ENCODE assay signal across 8 mouse cellular contexts in genomic region chr8:95142075-95142831, GRCm38 (mm10).
DNase-seq lines count a peak whose midpoint lies in the region; ATAC-seq and TF ChIP-seq lines count a peak whose summit lies in the region.

No protein-coding gene starts in this region.

- H3K27me3 ChIP-seq in embryonic facial prominence, embryonic 13.5 days: peaks cover 12% of the 10 kb centered on the region
- peaks cover 23% of the 10 kb centered on the region for H3K27me3 ChIP-seq in heart, embryonic 10.5 days (ENCODE audit: insufficient read depth, poor library complexity, severe bottlenecking)
- H3K27me3 ChIP-seq in kidney, embryonic 14.5 days (ENCODE audit: control insufficient read depth, insufficient read depth, low read length): no peaks in the 10 kb centered on the region
- peaks cover under 1% of the 10 kb centered on the region; the same call in 1 of the 2 replicates for H3K27me3 ChIP-seq in limb, embryonic 14.5 days (ENCODE audit: control insufficient read depth, insufficient read depth, low read length)
- 0 out of 2 replicates have a peak, but pooled peaks cover 16% of the 10 kb centered on the region for H3K27me3 ChIP-seq in midbrain, embryonic 15.5 days (replicated peaks)
- no peaks in the 10 kb centered on the region for H3K27me3 ChIP-seq in splenic B cell, adult 2 months (ENCODE audit: control insufficient read depth, insufficient read depth, low read length, poor library complexity, severe bottlenecking)

- H3K4me1 ChIP-seq in embryonic facial prominence, embryonic 13.5 days: peaks cover 44% of the 10 kb centered on the region
- peaks cover 72% of the 10 kb centered on the region for H3K4me1 ChIP-seq in heart, embryonic 10.5 days
- H3K4me1 ChIP-seq in kidney, embryonic 14.5 days (ENCODE audit: control insufficient read depth, insufficient read depth, low read length): peaks cover 43% of the 10 kb centered on the region
- H3K4me1 ChIP-seq in limb, embryonic 14.5 days (ENCODE audit: control insufficient read depth, insufficient read depth, low read length): peaks cover 30% of the 10 kb centered on the region
- peaks cover 46% of the 10 kb centered on the region for H3K4me1 ChIP-seq in midbrain, embryonic 15.5 days

- no peaks in the 10 kb centered on the region for H3K36me3 ChIP-seq in embryonic facial prominence, embryonic 13.5 days
- no peaks in the 10 kb centered on the region; the same call in 1 of the 2 replicates for H3K36me3 ChIP-seq in heart, embryonic 10.5 days
- no peaks in the 10 kb centered on the region for H3K36me3 ChIP-seq in kidney, embryonic 14.5 days (ENCODE audit: control insufficient read depth, insufficient read depth, low read length)
- H3K36me3 ChIP-seq in limb, embryonic 14.5 days (ENCODE audit: control insufficient read depth, insufficient read depth, low read length): no peaks in the 10 kb centered on the region
- H3K36me3 ChIP-seq in midbrain, embryonic 15.5 days (replicated peaks): no peaks in the 10 kb centered on the region
- no peaks in the 10 kb centered on the region for H3K36me3 ChIP-seq in splenic B cell, adult 2 months (ENCODE audit: control insufficient read depth, insufficient read depth, low read length, poor library complexity, severe bottlenecking)

- H3K9ac ChIP-seq in embryonic facial prominence, embryonic 13.5 days: peak overlapping the region; percentile 87
- H3K9ac ChIP-seq in kidney, embryonic 14.5 days (ENCODE audit: low read depth, low read length): peak overlapping the region; percentile 79
- peak overlapping the region; percentile 83 for H3K9ac ChIP-seq in limb, embryonic 14.5 days (ENCODE audit: low read depth, low read length, severe bottlenecking)
- H3K9ac ChIP-seq in midbrain, embryonic 15.5 days: peak overlapping the region; percentile 91

- H3K4me2 ChIP-seq in embryonic facial prominence, embryonic 13.5 days: peak overlapping the region; percentile 96
- peak overlapping the region; percentile 97 for H3K4me2 ChIP-seq in kidney, embryonic 14.5 days (replicated peaks; ENCODE audit: low read depth, low read length)
- peak overlapping the region; percentile 95 for H3K4me2 ChIP-seq in limb, embryonic 14.5 days (replicated peaks; ENCODE audit: low read depth, low read length, severe bottlenecking)
- peak overlapping the region; percentile 95 for H3K4me2 ChIP-seq in midbrain, embryonic 15.5 days

- ATAC-seq in embryonic facial prominence, embryonic 13.5 days (ENCODE audit: insufficient number of reproducible peaks, insufficient read depth, low FRiP score, low TSS enrichment, low read depth): peak; percentile 40; the same call in 1 of the 2 replicates
- ATAC-seq in kidney, embryonic 14.5 days (ENCODE audit: low FRiP score, low TSS enrichment): peak; percentile 73
- peak; percentile 64 for ATAC-seq in limb, embryonic 14.5 days (ENCODE audit: low FRiP score, low read depth)
- ATAC-seq in midbrain, embryonic 15.5 days (replicated peaks): peak; percentile 88

- WGBS in embryonic facial prominence, embryonic 13.5 days: under 1% methylated on average over 54 of the region's 66 CpGs
- WGBS in heart, embryonic 10.5 days: under 1% methylated on average over 63 of the region's 66 CpGs
- WGBS in kidney, embryonic 14.5 days: under 1% methylated on average over 43 of the region's 66 CpGs
- WGBS in limb, embryonic 14.5 days: 6% methylated on average over 19 of the region's 66 CpGs
- under 1% methylated on average over 59 of the region's 66 CpGs for WGBS in midbrain, embryonic 15.5 days

- H3K27ac ChIP-seq in embryonic facial prominence, embryonic 13.5 days: 0 out of 2 replicates have a peak overlapping the region, but pooled peaks have one; percentile 72
- H3K27ac ChIP-seq in heart, embryonic 10.5 days: peak overlapping the region; percentile 89
- H3K27ac ChIP-seq in kidney, embryonic 14.5 days (ENCODE audit: low read depth, low read length): peak overlapping the region; percentile 79; the same call in 1 of the 2 replicates
- peak overlapping the region; percentile 65 for H3K27ac ChIP-seq in limb, embryonic 14.5 days (replicated peaks; ENCODE audit: low read depth, low read length)
- H3K27ac ChIP-seq in midbrain, embryonic 15.5 days: peak overlapping the region; percentile 78

- no peaks in the 10 kb centered on the region for H3K9me3 ChIP-seq in embryonic facial prominence, embryonic 13.5 days
- no peaks in the 10 kb centered on the region for H3K9me3 ChIP-seq in heart, embryonic 10.5 days
- no peaks in the 10 kb centered on the region for H3K9me3 ChIP-seq in kidney, embryonic 14.5 days (ENCODE audit: control insufficient read depth, low read length)
- no peaks in the 10 kb centered on the region for H3K9me3 ChIP-seq in limb, embryonic 14.5 days (ENCODE audit: control insufficient read depth, low read length)
- no peaks in the 10 kb centered on the region for H3K9me3 ChIP-seq in midbrain, embryonic 15.5 days

- DNase-seq in 3134 (ENCODE audit: extremely low read depth, insufficient read length, low spot score): peak; percentile 74
- DNase-seq in adrenal gland, postnatal 25 days: peak; percentile 87
- DNase-seq in heart, embryonic 10.5 days (ENCODE audit: low spot score): no peak
- DNase-seq in limb, embryonic 14.5 days (ENCODE audit: low spot score): peak; percentile 64
- peak; percentile 46 for DNase-seq in splenic B cell, adult 2 months (ENCODE audit: low read depth, low spot score)

- H3K4me3 ChIP-seq in embryonic facial prominence, embryonic 13.5 days: peak overlapping the region; percentile 73
- H3K4me3 ChIP-seq in heart, embryonic 10.5 days: peak overlapping the region; percentile 87
- H3K4me3 ChIP-seq in kidney, embryonic 14.5 days (ENCODE audit: low read length): peak overlapping the region; percentile 73
- peak overlapping the region; percentile 66 for H3K4me3 ChIP-seq in limb, embryonic 14.5 days (replicated peaks; ENCODE audit: low read length)
- H3K4me3 ChIP-seq in midbrain, embryonic 15.5 days: peak overlapping the region; percentile 82

- TF ChIP-seq POLR2A in limb, embryonic 14.5 days (IDR thresholded peaks at IDR 0.05; ENCODE audit: borderline replicate concordance, extremely low read depth, insufficient read depth, insufficient read length): no peak
